Mouse (Mus musculus): Measurements from ENCODE around the gene Tmtc2. TPM values are rescaled to one million over a fixed set of nuclear protein-coding genes. Genes with fewer than 3 reads are reported as not detected.

Gene Tmtc2
- polyA plus RNA-seq, 1 experiment, result not detected

DNA sequence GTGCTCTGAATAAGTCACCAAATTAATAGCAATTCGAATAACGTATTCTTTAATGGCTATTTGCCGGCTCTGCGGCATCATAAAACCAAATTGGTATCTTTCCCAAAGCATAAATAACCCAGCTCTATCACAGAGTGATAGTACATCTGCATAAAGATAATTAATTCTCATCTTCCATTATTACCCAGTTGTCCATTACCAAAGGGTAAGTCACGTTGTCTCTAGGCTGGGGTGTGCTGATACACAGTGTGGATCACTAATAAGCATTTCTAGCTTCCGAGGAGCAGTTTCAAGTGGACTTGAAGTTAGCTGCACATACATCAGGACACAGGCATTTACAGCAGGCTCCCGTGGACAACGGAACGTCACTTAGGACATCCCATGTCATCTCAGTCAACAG, 56.1 kb downstream of the Tmtc2 start:
- 96% methylated on average over 9 of the region's 9 CpGs for WGBS
- TF ChIP-seq CTCF (IDR thresholded peaks at IDR 0.05; ENCODE audit: insufficient read depth, low read depth, low read length), result no peak
- no peak for TF ChIP-seq POLR2A (IDR thresholded peaks at IDR 0.05; ENCODE audit: insufficient read depth, low read depth, low read length)
- Histone ChIP-seq H3K4me3 (ENCODE audit: insufficient read depth, low read depth, low read length) (no peak overlapping the region), H3K27ac (ENCODE audit: insufficient read depth, low read depth, low read length) (no peak overlapping the region), H3K4me1 (ENCODE audit: control insufficient read depth, insufficient read depth, low read length) (peaks cover 3% of the 10 kb centered on the region; the same call in 1 of the 2 replicates)

DNA sequence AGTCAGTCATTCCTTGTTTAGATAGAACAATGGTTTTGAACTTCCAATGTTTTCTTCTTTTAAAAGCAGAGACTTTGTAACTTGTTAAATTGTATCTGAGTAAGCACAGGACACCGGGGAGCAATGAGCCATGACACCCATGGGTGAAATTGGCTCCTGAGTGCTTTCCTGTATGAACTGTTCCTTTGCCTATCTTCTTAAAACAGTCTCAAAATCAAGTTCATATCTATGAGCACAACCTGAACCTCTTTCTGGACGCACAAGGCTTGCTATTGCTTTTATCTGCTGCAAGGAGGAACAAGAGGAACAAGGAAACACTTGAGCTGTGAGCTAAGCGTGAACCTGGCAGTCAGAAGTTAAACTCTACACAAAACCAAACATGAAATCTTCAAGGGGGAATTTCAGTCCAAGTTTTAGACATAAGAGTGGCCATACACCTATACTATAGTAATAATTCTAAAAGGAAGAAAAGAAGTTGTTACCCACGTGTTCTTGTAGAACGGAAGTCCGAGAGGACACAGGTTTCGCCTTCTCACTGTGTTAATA, 60.4 kb downstream of the Tmtc2 start:
- TF ChIP-seq POLR2A (IDR thresholded peaks at IDR 0.05; ENCODE audit: insufficient read depth, low read depth, low read length), result no peak
- TF ChIP-seq CTCF (IDR thresholded peaks at IDR 0.05; ENCODE audit: insufficient read depth, low read depth, low read length), result no peak
- 86% methylated on average over 7 of the region's 7 CpGs for WGBS
- H3K4me3 ChIP-seq (ENCODE audit: insufficient read depth, low read depth, low read length), result no peak overlapping the region
- H3K27ac ChIP-seq (ENCODE audit: insufficient read depth, low read depth, low read length), result no peak overlapping the region
- H3K4me1 ChIP-seq (ENCODE audit: control insufficient read depth, insufficient read depth, low read length), result peaks cover 4% of the 10 kb centered on the region; the same call in 1 of the 2 replicates

DNA sequence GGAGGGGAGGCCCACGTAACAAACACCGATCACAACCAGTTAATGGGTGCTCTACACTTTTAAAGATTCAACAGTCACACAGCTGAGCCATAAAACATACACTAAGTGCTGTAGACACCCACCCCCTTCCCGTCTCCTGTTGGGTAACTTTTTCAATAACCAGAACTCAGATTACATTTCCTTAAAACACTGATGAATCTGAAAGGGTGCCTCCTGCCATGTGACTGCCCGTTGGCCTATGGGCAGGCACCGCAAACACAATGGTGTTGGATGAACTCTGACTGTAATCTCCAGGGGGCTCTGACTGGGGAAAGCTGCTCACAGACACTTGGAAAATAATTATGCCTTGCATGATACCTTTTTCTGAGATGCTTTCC, 64.4 kb downstream of the Tmtc2 start:
- peaks cover 4% of the 10 kb centered on the region; the same call in 1 of the 2 replicates for H3K4me1 ChIP-seq (ENCODE audit: control insufficient read depth, insufficient read depth, low read length)
- TF ChIP-seq CTCF (IDR thresholded peaks at IDR 0.05; ENCODE audit: insufficient read depth, low read depth, low read length) (no peak), POLR2A (IDR thresholded peaks at IDR 0.05; ENCODE audit: insufficient read depth, low read depth, low read length) (no peak)
- WGBS, result 32% methylated on average over 5 of the region's 5 CpGs
- H3K4me3 ChIP-seq (ENCODE audit: insufficient read depth, low read depth, low read length), result no peak overlapping the region
- H3K27ac ChIP-seq (ENCODE audit: insufficient read depth, low read depth, low read length), result no peak overlapping the region

DNA sequence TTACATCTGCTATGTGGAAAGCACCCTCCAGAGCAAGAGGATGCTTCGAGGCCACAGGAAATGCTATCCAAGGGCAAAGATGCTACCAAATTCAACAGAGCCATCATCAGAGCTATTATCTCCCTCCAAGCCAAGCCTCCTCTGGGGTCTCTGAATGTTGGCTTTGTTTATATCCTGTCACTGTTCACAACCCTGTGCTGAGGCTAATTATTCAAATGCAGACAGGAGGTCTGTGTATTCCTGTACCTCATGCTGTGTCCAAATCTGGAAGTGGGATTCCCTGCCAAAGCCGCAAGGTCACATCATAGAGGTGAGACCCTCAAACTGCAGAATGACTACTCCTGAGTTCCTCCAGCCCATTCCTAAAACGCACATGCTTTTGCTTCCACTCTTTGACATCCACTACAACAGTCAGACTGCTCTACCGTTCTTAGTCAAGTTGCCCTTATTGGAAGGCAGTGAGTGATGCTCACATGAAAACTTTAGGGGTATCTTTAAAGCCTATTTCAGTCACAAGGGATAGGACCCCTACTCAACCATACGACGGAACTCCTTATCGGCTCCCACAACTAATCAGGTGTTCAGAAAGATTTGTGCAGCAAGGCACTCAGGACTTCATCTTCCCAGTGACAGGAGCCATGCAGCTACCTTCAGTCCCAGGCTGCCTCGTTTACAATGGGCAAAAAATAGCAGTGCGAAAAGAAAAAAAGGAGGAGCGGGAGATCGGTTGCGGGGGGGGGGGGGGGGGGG, 64.9 kb downstream of the Tmtc2 start:
- TF ChIP-seq POLR2A (IDR thresholded peaks at IDR 0.05; ENCODE audit: insufficient read depth, low read depth, low read length) (no peak), CTCF (IDR thresholded peaks at IDR 0.05; ENCODE audit: insufficient read depth, low read depth, low read length) (no peak)
- no peak overlapping the region for H3K27ac ChIP-seq (ENCODE audit: insufficient read depth, low read depth, low read length)
- peaks cover 4% of the 10 kb centered on the region; the same call in 1 of the 2 replicates for H3K4me1 ChIP-seq (ENCODE audit: control insufficient read depth, insufficient read depth, low read length)
- no peak overlapping the region for H3K4me3 ChIP-seq (ENCODE audit: insufficient read depth, low read depth, low read length)
- 45% methylated on average over 12 of the region's 12 CpGs for WGBS

DNA sequence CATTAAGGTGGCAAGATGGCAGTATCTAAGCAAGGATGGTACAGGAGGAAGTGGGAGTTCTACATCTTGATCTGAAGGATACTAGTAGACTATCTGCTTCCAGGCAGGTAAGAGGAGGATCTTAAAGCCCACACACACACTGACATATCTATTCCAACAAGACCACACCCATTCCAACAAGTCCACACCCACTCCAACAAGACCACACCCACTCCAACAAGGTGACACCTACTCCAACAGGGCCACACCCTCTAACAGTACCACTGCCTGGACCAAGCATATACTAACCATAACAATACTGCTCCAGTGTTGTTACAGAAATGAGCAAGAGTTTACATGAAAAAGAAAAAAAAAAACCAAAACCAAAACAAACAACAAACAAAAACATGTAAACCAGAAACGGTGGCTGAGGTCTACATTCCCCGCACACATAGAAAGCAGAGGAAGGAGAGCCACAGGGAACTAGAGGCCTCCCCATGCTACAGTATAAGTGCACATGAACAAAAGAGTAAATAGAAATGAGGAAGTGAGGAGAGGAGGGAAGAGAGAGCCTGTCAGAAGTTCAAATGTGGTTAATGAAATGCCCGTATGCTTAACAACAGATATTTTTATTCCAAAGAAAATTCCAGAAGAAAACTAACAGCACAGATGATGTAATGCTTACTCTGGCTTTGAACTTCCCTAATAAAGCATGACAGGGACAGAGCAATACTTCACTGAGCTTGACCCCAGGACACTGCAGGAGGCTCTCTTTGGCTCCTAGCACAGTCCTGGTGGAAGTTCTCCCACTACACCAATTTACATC, 66.1 kb downstream of the Tmtc2 start:
- Histone ChIP-seq H3K4me3 (ENCODE audit: insufficient read depth, low read depth, low read length) (no peak overlapping the region), H3K4me1 (ENCODE audit: control insufficient read depth, insufficient read depth, low read length) (peaks cover 4% of the 10 kb centered on the region; the same call in 1 of the 2 replicates), H3K27ac (ENCODE audit: insufficient read depth, low read depth, low read length) (no peak overlapping the region)
- TF ChIP-seq CTCF (IDR thresholded peaks at IDR 0.05; ENCODE audit: insufficient read depth, low read depth, low read length) (no peak), POLR2A (IDR thresholded peaks at IDR 0.05; ENCODE audit: insufficient read depth, low read depth, low read length) (no peak)
- WGBS, result 75% methylated on average over 3 of the region's 3 CpGs

DNA sequence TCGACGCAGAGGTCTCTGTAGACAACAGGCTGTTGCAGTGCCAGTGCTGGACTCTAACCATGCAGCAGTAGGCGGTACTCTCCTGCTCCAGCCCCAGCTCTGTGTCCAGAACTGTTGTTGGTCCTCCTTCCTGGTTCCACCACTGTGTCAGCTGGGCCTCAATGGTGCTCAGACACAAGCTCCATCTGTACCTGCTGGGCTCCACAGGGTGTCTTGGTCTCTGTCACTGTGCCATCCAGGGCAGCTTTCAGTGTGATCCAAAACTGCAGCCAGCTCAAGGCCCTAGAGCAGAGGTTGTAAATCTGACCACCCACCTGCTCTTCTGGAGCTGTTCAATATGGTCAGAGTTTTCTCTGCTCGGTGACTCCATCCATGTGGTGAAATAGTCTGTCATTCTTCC, 68.2 kb downstream of the Tmtc2 start:
- TF ChIP-seq CTCF (IDR thresholded peaks at IDR 0.05; ENCODE audit: insufficient read depth, low read depth, low read length), result no peak
- no peak for TF ChIP-seq POLR2A (IDR thresholded peaks at IDR 0.05; ENCODE audit: insufficient read depth, low read depth, low read length)
- WGBS, result 86% methylated on average over 4 of the region's 4 CpGs
- H3K27ac ChIP-seq (ENCODE audit: insufficient read depth, low read depth, low read length), result no peak overlapping the region
- peaks cover 4% of the 10 kb centered on the region; the same call in 1 of the 2 replicates for H3K4me1 ChIP-seq (ENCODE audit: control insufficient read depth, insufficient read depth, low read length)
- no peak overlapping the region for H3K4me3 ChIP-seq (ENCODE audit: insufficient read depth, low read depth, low read length)

DNA sequence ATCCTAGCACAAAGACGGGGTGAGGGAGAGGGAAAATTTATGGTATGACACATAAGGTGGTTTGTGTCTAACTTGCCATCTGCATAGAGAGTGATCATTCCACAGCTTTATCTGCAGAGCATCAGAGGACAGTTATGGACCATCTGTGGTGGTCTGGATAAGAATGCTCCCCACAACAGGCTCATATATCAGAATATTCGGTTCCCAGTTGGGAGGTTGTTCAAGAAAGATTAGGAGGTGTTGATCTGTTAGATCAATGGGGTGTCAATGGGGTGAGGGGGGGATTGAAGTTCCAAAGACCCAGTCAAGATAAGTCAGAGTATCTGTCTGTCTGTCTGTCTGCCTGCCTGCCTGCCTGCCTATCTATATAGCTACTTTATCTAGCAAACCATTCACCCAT, 69.8 kb downstream of the Tmtc2 start:
- 88% methylated on average over 2 of the region's 2 CpGs for WGBS
- Histone ChIP-seq H3K4me1 (ENCODE audit: control insufficient read depth, insufficient read depth, low read length) (no peaks in the 10 kb centered on the region), H3K27ac (ENCODE audit: insufficient read depth, low read depth, low read length) (no peak overlapping the region), H3K4me3 (ENCODE audit: insufficient read depth, low read depth, low read length) (no peak overlapping the region)
- TF ChIP-seq CTCF (IDR thresholded peaks at IDR 0.05; ENCODE audit: insufficient read depth, low read depth, low read length), result no peak
- no peak for TF ChIP-seq POLR2A (IDR thresholded peaks at IDR 0.05; ENCODE audit: insufficient read depth, low read depth, low read length)

DNA sequence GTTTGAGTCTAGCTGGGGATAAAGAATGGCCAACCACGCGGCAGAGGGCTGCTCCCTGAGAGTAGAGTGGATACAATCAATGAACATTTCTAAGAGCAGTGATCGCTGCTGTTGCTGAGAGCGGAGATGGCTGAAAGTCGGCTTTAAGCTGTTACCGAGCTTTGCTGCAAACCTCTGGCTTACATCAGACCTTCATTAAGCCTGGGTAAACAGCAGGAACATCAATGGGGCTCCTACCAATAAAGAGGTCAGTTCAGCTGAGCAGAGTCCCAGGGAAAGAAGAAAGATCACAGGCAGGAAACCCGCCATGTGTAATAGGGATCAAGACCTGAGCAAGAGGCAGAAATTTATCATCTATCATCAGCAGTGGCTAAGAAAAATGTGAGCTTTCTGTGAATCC, 72.5 kb downstream of the Tmtc2 start:
- WGBS, result 81% methylated on average over 7 of the region's 7 CpGs
- no peak for TF ChIP-seq CTCF (IDR thresholded peaks at IDR 0.05; ENCODE audit: insufficient read depth, low read depth, low read length)
- no peak for TF ChIP-seq POLR2A (IDR thresholded peaks at IDR 0.05; ENCODE audit: insufficient read depth, low read depth, low read length)

DNA sequence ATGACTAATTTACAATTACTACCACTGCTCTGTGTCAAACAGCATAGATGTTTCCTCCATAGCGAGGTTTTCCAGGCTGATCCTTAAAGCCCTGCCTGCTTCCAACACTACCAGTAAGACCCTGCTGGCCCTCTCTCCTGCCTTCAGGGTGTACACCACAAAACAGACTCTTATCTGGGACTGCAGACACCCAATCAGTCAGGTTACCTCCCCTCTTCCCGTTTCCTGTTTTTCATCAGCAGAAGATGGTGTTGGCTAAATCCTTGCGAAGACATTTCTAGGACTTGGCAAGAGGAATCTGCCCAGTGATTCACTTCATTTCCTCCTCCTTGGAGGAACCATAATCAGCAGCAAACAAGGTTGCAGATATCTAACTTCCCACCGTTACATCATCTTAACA, 73.8 kb downstream of the Tmtc2 start:
- no peak for TF ChIP-seq CTCF (IDR thresholded peaks at IDR 0.05; ENCODE audit: insufficient read depth, low read depth, low read length)
- TF ChIP-seq POLR2A (IDR thresholded peaks at IDR 0.05; ENCODE audit: insufficient read depth, low read depth, low read length), result no peak
- WGBS, result 75% methylated on average over 4 of the region's 4 CpGs
- Histone ChIP-seq H3K4me3 (ENCODE audit: insufficient read depth, low read depth, low read length) (no peak overlapping the region), H3K4me1 (ENCODE audit: control insufficient read depth, insufficient read depth, low read length) (no peaks in the 10 kb centered on the region), H3K27ac (ENCODE audit: insufficient read depth, low read depth, low read length) (no peak overlapping the region)

More for the DNA sequence above, 72.5 kb downstream of the Tmtc2 start:
- H3K4me3 ChIP-seq (ENCODE audit: insufficient read depth, low read depth, low read length), result no peak overlapping the region
- no peaks in the 10 kb centered on the region for H3K4me1 ChIP-seq (ENCODE audit: control insufficient read depth, insufficient read depth, low read length)
- no peak overlapping the region for H3K27ac ChIP-seq (ENCODE audit: insufficient read depth, low read depth, low read length)

Data from olfactory bulb, adult 2 months (tissue).